Mouse (Mus musculus) common myeloid progenitor, adult 5-6 weeks (primary cell): Measurements from ENCODE around the gene Fpgs. TPM values are rescaled to one million over a fixed set of nuclear protein-coding genes. Genes with fewer than 3 reads are reported as not detected.

Experiments
- ATAC-seq: replicated peaks from 2 replicates; pipeline ENCODE4 v1.8.0; 2016; ENCODE audit warnings: low read depth, mild to moderate bottlenecking, moderate TSS enrichment, inconsistent platforms; ENCODE audit not compliant: poor library complexity, severe bottlenecking
- total RNA-seq: library from RNA; stranded (forward); fragments of 200-1000, 187-1606 nt; gene quantifications from 2 replicates; pipeline ENCODE4 v1.2.3, GENCODE M21; 2017

Fpgs gene
- total RNA-seq, 1 experiment from 2014 or later, result 39.8 TPM

DNA sequence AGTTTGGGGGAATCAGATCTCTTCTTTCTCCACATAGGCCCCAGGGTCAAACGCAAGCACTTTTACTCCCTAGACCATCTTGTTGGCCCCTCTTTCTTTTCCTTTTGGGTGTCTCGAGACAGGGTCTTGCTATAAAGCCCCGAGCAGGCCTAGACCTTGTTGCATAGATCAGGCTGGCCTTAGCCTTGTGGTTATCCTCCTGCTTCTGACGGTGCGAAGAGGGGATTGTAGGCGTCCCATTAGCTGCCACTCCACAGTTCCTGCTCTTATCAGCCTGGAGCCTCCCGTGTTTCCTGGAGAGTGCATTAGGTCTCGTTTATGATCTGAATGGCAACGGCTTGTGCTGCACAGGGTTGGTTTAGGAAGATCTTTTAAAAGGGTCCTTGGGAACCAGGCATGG, 59.9 kb downstream of the Fpgs start:
- no peak for ATAC-seq

DNA sequence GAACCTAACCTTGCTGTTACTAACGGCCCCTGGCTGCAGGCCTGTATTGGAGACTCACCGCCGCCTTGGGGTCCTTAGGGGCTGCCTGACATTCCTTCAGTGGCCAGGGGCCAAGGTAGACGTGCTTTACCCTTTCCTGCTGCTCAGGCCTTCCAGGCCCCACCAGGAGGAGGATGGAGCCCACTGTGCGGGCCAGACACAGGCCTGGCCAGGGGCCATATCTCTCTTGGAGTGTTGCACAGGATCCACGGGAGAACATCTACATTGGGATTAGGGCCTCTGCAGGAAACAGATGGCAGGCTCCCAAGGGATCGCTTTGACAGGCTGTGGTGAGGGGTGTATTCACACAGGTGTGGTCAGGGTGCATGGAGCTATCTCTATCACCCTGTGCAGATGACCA, 61.1 kb downstream of the Fpgs start:
- ATAC-seq, result no peak

DNA sequence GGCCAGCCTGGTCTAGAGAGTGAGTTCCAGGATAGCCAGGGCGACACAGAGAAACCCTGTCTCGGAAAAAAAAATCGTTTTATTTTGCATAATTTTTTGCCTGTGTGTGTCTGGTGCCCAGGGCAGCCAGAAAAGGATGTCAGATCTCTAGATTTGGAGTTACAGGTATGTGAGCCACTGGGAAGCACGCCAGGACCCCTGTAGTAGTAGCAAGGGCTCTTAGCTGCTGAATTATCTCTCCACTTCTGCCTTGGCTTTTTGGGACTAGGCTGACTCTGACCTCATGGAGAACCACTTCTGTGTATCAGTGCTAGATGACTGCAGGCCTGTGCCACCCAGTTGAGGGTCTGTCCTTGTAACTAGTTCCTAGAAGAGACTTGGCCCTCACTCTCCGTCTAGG, 62.1 kb downstream of the Fpgs start:
- ATAC-seq, result no peak

DNA sequence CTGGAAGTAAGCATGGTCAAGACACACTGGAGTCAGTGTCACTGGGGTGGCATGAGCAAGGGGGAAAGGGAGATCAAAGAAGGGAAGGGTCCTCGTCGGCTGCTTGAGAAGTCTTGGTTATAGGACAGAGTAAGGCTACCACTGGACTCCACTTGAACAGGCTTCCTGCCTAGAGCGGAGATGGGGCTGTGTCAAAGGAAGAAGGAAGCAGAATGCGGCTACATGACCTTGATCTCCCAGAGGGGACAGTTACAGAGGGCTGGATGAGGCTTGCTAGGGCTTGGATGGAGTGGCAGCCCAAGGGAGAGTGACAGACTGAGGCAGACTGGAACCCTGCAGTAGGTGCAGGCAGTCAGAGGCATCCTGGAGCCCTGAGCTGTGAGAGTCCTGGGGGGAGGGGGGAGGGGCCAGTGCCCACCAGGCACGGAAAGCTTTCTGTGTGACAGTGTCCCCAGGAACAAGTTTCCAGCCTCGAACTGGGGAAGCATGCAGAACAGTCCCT, 63.3 kb downstream of the Fpgs start:
- ATAC-seq, result no peak

DNA sequence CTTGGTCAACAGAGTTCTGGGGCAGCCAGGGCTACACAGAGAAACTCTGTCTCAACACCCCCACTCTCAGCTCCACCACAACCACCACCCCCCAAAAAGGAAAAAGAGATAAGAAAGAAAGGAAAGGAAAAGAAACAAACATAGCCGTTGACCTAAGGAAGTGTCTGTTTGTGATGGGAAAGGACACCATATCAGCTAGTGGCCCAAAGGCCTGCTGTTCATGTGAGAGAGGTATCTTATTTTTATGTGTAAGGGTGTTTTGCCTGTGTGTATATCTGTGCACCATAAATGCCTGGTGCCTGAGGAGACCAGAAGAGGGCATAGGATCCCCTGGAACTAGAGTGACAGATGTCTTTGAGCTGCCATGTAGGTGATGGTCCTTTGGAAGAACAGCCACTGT, 64.3 kb downstream of the Fpgs start:
- no peak for ATAC-seq

DNA sequence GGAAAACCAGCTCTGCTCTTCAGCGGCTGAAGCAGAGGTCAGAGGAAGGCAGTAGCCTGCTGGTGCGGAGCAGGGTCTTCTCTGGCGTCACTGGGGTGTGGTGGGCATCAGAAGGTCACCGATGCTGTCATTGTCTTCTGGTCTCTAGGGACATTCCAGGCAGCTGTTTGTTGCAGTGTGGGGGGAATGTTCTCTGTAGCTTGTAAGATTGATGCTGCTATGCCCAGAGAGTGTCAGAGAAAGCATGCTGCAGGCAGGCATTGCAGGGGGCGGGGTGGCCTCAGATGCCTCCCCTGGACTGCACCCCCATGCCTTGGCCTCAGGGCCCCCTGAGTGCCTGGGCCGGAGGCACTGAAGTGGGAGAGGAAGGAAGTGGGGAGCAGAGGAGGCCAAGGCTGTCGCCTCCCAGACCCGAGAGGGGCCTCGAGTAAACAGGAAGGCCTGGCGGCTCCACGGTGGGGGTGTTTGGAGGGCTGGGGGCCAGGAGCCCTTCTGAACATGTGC, 66.1 kb downstream of the Fpgs start:
- peak; percentile 94 for ATAC-seq

DNA sequence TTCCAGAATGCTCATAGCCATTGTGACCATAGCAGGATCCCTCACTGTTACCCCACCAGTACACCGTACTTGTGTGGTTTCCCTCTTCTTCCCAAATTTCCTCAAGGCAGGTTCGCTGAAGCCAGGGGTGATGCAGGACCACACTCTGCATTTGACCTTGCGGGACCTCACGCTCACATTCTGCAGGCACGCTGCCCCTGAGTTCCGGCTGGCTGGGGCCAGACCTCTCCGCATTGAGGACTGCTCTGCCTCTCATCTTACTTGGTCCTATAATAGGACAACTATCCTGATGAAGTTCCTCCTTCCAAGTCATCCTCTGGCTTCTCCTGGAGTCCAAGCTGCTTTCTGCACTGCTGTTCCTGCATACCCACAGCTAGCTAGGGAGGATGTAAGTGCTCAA, 67.3 kb downstream of the Fpgs start:
- no peak for ATAC-seq

DNA sequence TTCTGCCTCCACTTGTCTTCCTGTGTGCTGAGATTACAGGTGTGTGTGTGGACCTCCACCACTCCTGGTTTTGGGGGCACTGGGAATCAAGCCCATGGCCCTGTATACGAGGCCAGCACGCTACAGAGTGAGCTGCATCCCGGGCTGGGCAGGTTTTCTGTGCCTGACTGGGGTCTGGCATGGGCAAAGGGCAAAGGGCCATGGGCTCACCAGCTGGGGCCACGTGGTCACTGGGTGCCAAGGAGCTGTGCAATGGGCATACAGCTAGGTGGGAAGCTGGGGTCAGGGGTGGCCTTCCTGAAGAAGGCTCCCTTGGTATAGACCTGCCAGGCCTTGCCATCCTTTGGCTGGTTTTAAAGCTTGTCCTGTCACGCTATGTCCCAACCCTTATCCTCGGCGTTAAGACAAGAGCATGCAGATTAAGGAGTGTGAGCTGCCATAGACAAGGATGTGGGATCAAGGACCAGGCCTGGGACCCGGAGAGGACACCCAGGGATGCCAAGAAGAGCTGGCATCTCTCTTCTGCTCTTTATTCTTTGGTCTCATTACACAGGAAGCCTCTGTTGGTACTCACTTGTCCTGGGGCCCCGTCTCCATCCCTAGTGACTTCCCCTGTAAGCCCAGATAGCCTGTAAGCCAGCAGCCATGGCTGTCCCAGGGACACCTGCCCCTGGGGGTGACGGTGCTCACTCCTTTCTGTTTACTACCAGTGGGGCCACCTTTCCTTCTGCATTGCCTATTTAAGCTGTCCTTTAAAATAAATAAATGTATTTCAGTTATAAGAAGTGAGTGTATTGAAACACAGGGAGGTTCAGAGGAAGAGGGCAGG, 69.5 kb downstream of the Fpgs start:
- no peak for ATAC-seq

DNA sequence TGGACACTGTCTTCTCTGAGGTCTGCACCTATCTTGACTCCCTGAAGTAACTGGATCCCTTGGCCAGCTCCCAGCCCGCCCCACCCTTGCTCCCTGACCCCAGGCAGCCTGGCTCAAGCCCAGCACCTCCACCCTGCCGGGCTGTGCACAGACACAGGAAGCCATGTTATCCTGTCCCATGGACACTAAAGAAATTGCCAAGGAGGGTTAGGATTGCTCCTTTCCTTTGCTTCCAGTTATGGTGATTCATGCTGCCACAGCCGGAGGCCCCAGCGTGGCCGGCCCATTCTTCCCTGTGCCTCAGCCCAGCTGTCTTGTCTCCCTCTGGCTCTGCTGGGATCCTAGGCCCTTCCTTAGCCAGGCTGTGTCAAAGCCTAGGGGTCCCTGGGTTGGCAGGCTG, 70.3 kb downstream of the Fpgs start:
- no peak for ATAC-seq

Other genes starting within 250 kb of the Fpgs start
- 3.6 and 3.9 TPM in 2 replicates for gene Fam102a, start 168.8 kb downstream of the Fpgs start, total RNA-seq
- 37.1 and 40.5 TPM in 2 replicates for gene Dpm2, start 133.3 kb downstream of the Fpgs start, total RNA-seq
- gene Pip5kl1, start 129.3 kb downstream of the Fpgs start, total RNA-seq, result not detected in 2 replicates
- not detected in 2 replicates for gene 9430097D07Rik, start 128.5 kb downstream of the Fpgs start, total RNA-seq
- 25.7 and 28.8 TPM in 2 replicates for gene St6galnac4, start 117.0 kb downstream of the Fpgs start, total RNA-seq
- 12.7 and 22.9 TPM in 2 replicates for gene St6galnac6, start 104.4 kb downstream of the Fpgs start, total RNA-seq
- gene Ak1, start 82.4 kb downstream of the Fpgs start, total RNA-seq, result 3.5 TPM in 2 replicates
- gene Eng, start 57.5 kb downstream of the Fpgs start, total RNA-seq, result 17.8 and 24.0 TPM in 2 replicates
- gene Cdk9, start 8.9 kb upstream of the Fpgs start, total RNA-seq, result 48.2 and 61.3 TPM in 2 replicates
- gene Sh2d3c, start 16.9 kb upstream of the Fpgs start, total RNA-seq, result 13.7 and 19.3 TPM in 2 replicates
- gene 6330409D20Rik, start 36.9 kb upstream of the Fpgs start, total RNA-seq, result not detected in 2 replicates
- gene Tor2a, start 53.1 kb upstream of the Fpgs start, total RNA-seq, result 19.2 and 19.9 TPM in 2 replicates
- not detected in 2 replicates for gene Ttc16, start 71.5 kb upstream of the Fpgs start, total RNA-seq
- gene Ptrh1, start 71.6 kb upstream of the Fpgs start, total RNA-seq, result 1.3 and 4.0 TPM in 2 replicates
- gene Cfap157, start 80.3 kb upstream of the Fpgs start, total RNA-seq, result not detected in 2 replicates
- gene Stxbp1, start 143.1 kb upstream of the Fpgs start, total RNA-seq, result 7.4 and 9.1 TPM in 2 replicates
- 13.1 TPM in 2 replicates for gene Fam129b, start 172.0 kb upstream of the Fpgs start, total RNA-seq